Mouse (Mus musculus) kidney, postnatal 36 days (tissue): ENCODE data around the gene Vamp1.

Experiments used
- DNase-seq, 2 experiments: peaks; one replicate each; pipeline ENCODE4 v3.0.0; 2021 to 2022; ENCODE audit warnings: mixed read lengths in 2 of 2

The Vamp1 gene

GRCm38 (mm10) chr6:125292256-125292655, 76.9 kb downstream of the Vamp1 start:
- no peak for DNase-seq

DNA sequence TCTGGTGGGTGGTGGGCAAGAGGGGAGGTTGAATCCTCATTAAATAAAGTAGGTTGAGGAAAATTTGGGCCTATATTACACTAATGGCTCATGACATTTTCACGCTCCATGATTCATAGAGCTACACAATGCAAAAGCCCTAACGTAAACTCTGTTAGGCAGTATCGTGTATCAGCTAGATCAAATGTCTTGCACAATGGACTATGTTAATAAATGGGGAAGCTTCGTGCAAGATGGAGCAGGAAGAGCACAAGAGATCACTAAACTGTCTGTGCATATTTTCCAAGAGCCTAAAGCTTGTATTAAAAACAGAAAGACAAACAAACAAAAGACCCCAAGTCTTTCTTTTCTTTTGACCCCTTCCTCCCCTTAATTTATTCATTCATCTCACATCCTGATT, 78.7 kb downstream of the Vamp1 start:
- no peak for DNase-seq
